Comparison of ENCODE assay signal across 8 mouse cellular contexts in genomic region chr6:83439119-83439767, GRCm38 (mm10). TPM values are rescaled to one million over a fixed set of nuclear protein-coding genes. Genes with fewer than 3 reads are reported as not detected.
DNase-seq lines count a peak whose midpoint lies in the region; ATAC-seq lines count a peak whose summit lies in the region.

No protein-coding gene starts in this region.

- 86% methylated on average over 13 of the region's 13 CpGs for WGBS in lung, embryonic 15.5 days
- WGBS in forebrain, embryonic 13.5 days = 75% methylated on average over 13 of the region's 13 CpGs

- H3K9ac ChIP-seq in lung, embryonic 15.5 days = no peak overlapping the region
- H3K9ac ChIP-seq in forebrain, embryonic 13.5 days = peak overlapping the region; percentile 93

- intact Hi-C loops in gastrocnemius, postnatal 14 days (cut with DNase I; ENCODE audit: low total_unique reads) = no loop called here

- no peak overlapping the region for H3K27ac ChIP-seq in lung, embryonic 15.5 days
- H3K27ac ChIP-seq in forebrain, embryonic 13.5 days = peak overlapping the region; percentile 99

- no peak for ATAC-seq in lung, embryonic 15.5 days (ENCODE audit: borderline replicate concordance, extremely low read depth, low FRiP score, low TSS enrichment)
- ATAC-seq in forebrain, embryonic 13.5 days = no peak
- no peak for ATAC-seq in megakaryocyte progenitor cell, adult 5-6 weeks (replicated peaks; ENCODE audit: poor library complexity)

- H3K4me2 ChIP-seq in lung, embryonic 15.5 days = peak overlapping the region; percentile 63; the same call in 1 of the 2 replicates
- H3K4me2 ChIP-seq in forebrain, embryonic 13.5 days = peak overlapping the region; percentile 79

- no peaks in the 10 kb centered on the region for H3K27me3 ChIP-seq in lung, embryonic 15.5 days
- no peaks in the 10 kb centered on the region for H3K27me3 ChIP-seq in forebrain, embryonic 13.5 days

- peaks cover 11% of the 10 kb centered on the region; the same call in 1 of the 2 replicates for H3K36me3 ChIP-seq in lung, embryonic 15.5 days
- H3K36me3 ChIP-seq in forebrain, embryonic 13.5 days (ENCODE audit: poor library complexity, severe bottlenecking) = peaks cover 15% of the 10 kb centered on the region

- H3K4me1 ChIP-seq in lung, embryonic 15.5 days = peaks cover 69% of the 10 kb centered on the region
- peaks cover 92% of the 10 kb centered on the region for H3K4me1 ChIP-seq in forebrain, embryonic 13.5 days

- DNase-seq in lung, postnatal 10 days = no peak
- DNase-seq in layer of hippocampus, postnatal 36 days = peak; percentile 46 to 49
- peak; percentile 51 to 72 for DNase-seq in right cerebral cortex, postnatal 36 days (ENCODE audit: low spot score in 2 of 2)
- no peak for DNase-seq in gastrocnemius, postnatal 14 days
- DNase-seq in adrenal gland, postnatal 14 days = no peak

- H3K4me3 ChIP-seq in lung, embryonic 15.5 days = no peak overlapping the region
- peak overlapping the region; percentile 79 for H3K4me3 ChIP-seq in forebrain, embryonic 13.5 days

- no peaks in the 10 kb centered on the region for H3K9me3 ChIP-seq in lung, embryonic 15.5 days
- H3K9me3 ChIP-seq in forebrain, embryonic 13.5 days (replicated peaks) = no peaks in the 10 kb centered on the region

RNA-seq across cellular contexts. Expression of gene Tet3, which starts 19.6 kb away (rescaled TPM):
- polyA plus RNA-seq in lung, embryonic 15.5 days (2015; fragmentation: Nextera tagmentation; extraction: Ambion mirVana) = 36.1 and 37.1 TPM in 2 replicates
- polyA plus RNA-seq in forebrain, embryonic 13.5 days (2015; fragmentation: Nextera tagmentation; extraction: Ambion mirVana) = 65.3 and 79.4 TPM in 2 replicates
- 10 to 100 TPM; 58.9 to 67.8 TPM for total RNA-seq in layer of hippocampus, postnatal 36 days (2021)
- 10 to 100 TPM; 30.4 to 36.7 TPM for total RNA-seq in gastrocnemius, postnatal 14 days (2021)
- total RNA-seq in megakaryocyte progenitor cell, adult 5-6 weeks (2015) = 27.9 and 29.6 TPM in 2 replicates
- 12.2 and 14.5 TPM in 2 replicates for total RNA-seq in megakaryocyte progenitor cell, adult 5-6 weeks (2017)
- total RNA-seq in adrenal gland, postnatal 14 days (2021) = 49.9 and 61.8 TPM in 2 replicates

Comparison
In these comparisons a context has a peak if more than half of its experiments do, and no peak if none do; other contexts are left out.
1. DNase-seq: peak in layer of hippocampus, postnatal 36 days (2 of 2) and right cerebral cortex, postnatal 36 days (2 of 2); none in lung, postnatal 10 days (single experiment), gastrocnemius, postnatal 14 days (single experiment) and adrenal gland, postnatal 14 days (single experiment).